Mouse (Mus musculus) urinary bladder, adult 18-20 months (tissue): ENCODE data around the gene Fli1.

Experiments
- DNase-seq, 2 experiments: peaks; one replicate each; pipeline ENCODE4 v3.0.0; 2022; ENCODE audit warnings: low spot score in 2 of 2, mixed read lengths in 2 of 2

The Fli1 gene

GRCm38 (mm10) chr9:32525787-32526186 is 16.9 kb downstream of the Fli1 start:
- no peak for DNase-seq

- DNase-seq = no peak
Observed at GRCm38 (mm10) chr9:32522536-32523245, 20.0 kb downstream of the Fli1 start.

DNA sequence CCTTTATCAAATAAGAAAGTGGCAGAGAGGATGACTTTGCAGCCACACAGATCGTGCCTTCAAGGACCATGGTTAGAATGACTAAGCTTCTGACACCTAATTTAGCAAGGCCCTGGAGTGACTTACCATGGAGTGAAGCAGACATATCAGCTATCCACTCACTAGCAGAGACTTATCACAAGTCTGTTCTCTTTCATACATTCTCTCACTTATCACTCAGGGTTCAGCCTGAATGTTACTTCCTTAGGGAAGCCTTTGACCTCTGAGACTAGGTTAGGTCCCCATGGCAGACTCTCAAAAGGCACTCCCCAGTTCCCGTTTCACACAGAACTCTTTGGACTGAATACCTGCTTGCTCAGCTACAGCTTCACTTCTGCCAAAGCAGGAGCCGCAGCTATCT is 21.3 kb downstream of the Fli1 start:
- no peak for DNase-seq

DNA sequence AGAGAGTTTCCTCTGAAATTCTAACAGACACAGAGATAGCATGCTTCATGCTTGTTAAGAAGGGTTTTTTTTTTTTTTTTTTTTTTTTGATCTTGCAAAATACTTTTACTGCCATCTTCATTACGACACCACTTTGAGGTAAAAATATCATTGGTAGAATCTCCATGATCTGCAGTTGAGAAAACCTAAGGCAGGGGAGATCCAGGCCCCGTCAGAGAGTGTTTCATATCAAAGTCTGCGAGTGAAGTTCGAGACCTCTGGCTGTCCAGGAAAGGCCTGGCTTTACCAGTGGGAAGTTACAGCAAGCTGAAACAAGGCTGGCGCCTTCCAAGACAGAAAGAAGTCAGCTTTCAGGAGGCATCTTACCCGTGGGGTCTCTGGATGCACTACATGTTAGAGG is 21.8 kb downstream of the Fli1 start:
- DNase-seq = no peak

DNA sequence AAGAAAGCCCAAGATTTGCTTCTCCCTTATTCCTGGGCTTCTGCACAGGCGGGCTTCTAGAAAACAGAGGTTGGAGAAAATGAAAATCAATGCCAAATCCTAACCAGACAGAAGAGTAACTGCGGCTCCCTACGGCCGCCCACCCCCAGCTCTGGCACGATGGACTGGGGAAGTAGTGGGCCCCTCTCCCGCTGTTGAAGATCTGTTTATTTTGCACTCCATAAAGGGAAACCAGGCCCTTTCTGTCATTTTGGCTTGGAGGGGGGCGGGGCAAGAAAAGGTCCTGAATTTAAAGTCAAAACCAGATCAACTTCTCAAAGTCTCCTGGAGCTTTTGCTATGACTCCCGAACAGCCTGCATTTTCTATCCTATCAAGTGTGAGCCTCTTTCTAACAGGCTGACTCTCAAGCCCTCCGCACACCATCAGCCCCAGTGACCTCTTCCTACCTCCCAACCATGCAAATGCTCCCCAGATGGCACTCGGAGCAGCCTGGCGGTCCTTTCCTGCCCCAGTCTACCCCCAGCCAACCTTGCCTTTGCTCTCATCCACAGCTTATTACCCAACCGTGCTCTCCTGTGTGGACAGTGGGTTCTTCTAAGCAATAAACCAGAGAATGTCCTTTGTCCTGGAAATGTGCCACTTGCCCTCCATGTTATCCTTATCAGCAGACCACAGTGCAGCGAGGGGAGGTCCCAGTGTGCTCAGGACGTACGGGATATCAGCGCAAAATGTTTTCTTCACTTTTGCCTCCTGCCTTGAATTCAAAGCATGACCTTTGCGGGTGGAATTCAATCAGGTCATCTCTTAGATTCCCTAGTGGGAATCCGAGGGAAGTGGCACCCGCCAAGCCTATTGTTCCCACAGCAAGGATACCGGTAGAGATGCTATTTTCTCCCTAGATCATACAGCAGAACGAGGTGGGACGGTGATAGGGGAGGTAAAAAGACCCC is 23.3 kb downstream of the Fli1 start:
- no peak for DNase-seq

GRCm38 (mm10) chr9:32518351-32519075 is 24.1 kb downstream of the Fli1 start:
- DNase-seq = no peak

- no peak for DNase-seq
Observed at GRCm38 (mm10) chr9:32516691-32517090, 26.0 kb downstream of the Fli1 start.

DNA sequence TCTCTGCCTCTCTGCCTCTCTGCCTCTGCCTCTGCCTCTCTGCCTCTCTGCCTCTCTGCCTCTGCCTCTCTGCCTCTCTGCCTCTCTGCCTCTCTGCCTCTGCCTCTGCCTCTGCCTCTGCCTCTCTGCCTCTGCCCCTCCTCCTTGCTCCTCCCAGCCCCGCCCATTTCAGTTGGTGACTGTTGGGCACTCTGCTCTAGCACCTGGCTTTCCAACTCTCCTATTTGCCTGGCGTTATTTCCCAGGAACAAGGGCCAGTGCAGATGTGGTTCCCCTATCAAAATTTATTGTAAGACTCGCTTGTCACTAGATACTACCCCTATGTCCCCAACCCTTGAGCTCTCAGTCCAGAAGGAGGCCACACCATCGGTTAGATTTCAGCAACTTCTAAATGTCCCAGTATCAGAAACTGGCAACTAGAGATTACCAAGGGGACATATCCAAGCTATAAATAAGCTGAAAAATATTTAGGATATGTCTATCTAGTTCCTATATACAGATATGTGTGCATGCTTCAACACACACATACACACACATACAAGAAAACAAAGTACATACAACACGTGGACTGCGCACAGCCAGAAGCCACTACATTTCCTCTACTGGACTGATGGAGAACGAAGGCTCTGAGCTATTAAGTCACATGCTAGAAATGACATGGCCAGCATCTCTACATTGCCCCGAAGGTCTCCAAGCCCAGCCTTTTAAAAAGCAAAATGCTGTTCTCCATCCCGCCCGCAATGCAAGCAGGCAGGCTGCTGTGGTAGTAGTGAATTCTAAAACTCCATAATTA is 26.6 kb downstream of the Fli1 start:
- no peak for DNase-seq

DNA sequence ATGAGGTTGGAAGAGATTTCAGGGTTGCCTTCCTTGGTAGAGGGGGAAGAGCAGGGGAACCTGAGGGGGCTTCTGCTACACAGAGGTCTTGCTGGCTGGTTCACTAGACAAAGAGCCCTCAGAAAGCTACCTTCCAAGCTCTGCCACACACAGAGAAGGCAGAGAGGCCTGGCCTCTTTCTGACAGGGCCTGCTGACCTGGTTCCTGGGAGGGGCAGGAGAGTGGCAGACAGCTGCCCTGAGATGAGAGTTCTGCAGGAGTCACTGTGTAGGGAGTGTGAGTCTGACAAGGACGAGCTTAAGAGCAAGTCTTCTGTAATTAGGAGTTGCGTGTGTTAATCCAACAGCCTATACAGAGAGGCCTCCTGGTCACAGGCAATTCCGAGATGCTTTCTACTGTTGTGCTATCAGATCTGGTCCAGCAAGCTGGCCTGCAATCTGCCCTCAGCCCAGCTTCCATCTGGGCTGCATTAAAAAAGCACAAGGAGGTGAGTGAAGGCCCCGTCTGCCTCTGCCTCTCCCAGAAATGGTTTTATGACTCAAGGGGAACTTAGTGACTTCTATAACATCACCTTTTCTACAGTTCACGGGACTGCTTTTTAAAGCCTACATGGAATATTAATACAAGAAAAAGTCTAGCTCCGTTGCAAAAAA is 28.1 kb downstream of the Fli1 start:
- no peak for DNase-seq

GRCm38 (mm10) chr9:32513471-32513870 is 29.2 kb downstream of the Fli1 start:
- no peak for DNase-seq

GRCm38 (mm10) chr9:32510454-32511263 is 32.0 kb downstream of the Fli1 start:
- DNase-seq = no peak

GRCm38 (mm10) chr9:32509706-32510156 is 32.9 kb downstream of the Fli1 start:
- DNase-seq = no peak

GRCm38 (mm10) chr9:32508648-32509047 is 34.0 kb downstream of the Fli1 start:
- no peak for DNase-seq

GRCm38 (mm10) chr9:32508118-32508517 is 34.5 kb downstream of the Fli1 start:
- DNase-seq = no peak

DNA sequence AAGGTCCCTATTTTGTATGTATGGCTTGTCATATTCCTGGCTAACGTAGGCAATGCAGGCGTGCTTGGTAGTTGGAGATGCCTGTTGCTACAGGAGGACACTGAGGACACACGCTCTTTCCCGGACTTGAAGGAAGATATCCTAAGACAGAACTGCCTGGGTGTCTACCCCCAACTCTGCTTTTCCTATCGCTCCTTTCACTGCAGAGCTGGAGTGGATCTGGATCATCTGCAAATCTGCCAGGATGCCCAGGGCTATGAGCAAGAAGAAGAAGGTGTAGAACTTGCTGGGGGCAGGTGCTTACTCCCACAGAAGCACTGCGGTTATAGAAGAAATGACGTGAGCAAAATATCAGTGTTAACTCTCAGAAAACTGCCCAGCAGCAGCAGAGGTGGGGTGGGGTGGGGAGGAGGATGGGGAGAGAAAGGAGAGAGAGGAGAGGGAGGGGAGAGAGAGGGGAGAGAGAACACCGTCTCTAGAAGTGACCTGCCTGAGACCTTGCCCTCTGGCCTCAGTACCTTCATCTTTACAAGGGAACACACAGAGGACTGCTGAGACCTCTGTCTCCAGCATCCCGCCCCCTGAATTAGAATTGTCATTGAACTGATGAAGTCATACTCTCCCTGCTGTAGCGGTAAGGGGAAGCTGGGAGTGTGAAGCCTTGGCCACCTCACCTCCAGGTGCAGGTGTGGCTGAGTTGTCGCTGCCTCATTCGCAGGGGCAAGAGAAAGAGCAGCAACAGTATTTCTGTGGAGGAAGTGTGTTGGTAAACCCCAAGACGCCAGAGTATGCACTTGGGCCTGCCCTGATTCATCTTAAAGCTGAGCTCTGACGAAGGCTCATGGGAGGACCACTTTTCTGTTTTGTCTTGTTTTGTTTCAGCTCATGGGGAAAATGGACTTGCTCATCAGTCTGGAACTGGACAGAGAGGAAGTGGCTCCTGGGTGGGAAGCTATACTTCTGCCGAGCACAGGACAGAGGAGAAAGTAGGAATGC is 35.5 kb downstream of the Fli1 start:
- no peak for DNase-seq

DNA sequence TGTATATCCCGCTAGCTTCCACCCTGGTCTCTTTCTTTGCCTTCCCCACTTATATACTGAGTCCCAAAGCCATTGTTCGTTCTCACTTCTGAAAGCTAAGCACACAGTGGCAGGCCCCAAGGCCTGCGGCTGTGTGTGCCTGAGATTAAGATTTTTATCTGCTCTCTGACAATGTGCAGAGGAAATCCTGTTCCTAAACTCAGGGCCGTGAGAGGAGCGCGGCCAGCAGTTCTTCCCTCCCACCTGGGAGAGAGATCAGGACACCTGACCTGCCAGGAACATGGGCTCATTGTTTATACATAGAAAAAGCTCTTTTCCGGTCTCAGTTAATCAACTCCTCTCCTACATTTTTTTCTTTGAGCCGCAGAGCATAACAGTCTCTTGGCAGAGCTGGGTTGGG is 36.5 kb downstream of the Fli1 start:
- no peak for DNase-seq

DNA sequence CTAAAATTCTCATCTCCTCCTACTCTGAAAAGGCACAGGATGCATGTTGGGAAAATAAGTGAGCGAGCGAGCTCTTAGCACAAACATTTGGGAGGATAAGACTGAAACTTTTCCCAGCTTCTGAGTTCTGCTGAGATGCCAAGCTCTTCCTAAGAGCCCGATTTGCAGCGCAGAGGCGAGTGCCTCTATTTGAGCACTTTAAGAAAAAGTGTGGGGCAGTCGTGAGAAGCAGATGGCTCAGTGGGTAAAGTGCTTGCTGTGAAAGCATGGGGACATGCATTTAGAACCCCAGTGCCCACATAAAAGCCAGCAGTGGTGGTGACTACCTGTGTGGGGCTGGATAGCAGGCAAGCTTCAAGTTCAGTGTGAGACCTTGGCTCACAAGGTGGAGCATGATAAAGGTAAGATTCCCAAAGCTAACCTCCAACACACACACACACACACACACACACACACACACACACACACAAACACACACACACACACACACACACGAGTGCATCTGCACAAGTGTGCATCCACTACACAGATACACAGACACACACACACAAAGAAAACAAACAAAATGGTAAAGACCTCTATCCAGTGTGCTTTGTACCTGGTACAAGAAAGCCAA is 37.1 kb downstream of the Fli1 start:
- no peak for DNase-seq

- no peak for DNase-seq
Observed at GRCm38 (mm10) chr9:32503995-32504451, 38.6 kb downstream of the Fli1 start.
